Comparison of ENCODE assay signal across 8 mouse cellular contexts in genomic region chr17:26203321-26203811, GRCm38 (mm10). TPM values are rescaled to one million over a fixed set of nuclear protein-coding genes. Genes with fewer than 3 reads are reported as not detected.
DNase-seq lines count a peak whose midpoint lies in the region; ATAC-seq lines count a peak whose summit lies in the region.

No protein-coding gene starts in this region.

- no peak for ATAC-seq in forebrain, embryonic 15.5 days (replicated peaks)
- no peak; the same call in 1 of the 2 replicates for ATAC-seq in intestine, embryonic 16.5 days

- peak; percentile 33 for DNase-seq in cerebellum, adult 11-12 months
- DNase-seq in cerebellum, adult 9-10 months = no peak
- peak; percentile 57 for DNase-seq in adrenal gland, postnatal 14 days
- peak; percentile 68 to 82 for DNase-seq in left cerebral cortex, postnatal 25 days (ENCODE audit: low spot score in 2 of 2)
- DNase-seq in midbrain, embryonic 10.5 days (ENCODE audit: low spot score) = no peak
- DNase-seq in testis, postnatal 10 days (ENCODE audit: low spot score) = peak; percentile 67

- H3K4me2 ChIP-seq in forebrain, embryonic 15.5 days (replicated peaks) = peak overlapping the region; percentile 93
- H3K4me2 ChIP-seq in intestine, embryonic 16.5 days (ENCODE audit: low read depth, low read length) = peak overlapping the region; percentile 94

- H3K4me3 ChIP-seq in forebrain, embryonic 15.5 days = peak overlapping the region; percentile 46
- H3K4me3 ChIP-seq in intestine, embryonic 16.5 days (ENCODE audit: low read length) = peak overlapping the region; percentile 58
- H3K4me3 ChIP-seq in midbrain, embryonic 10.5 days = peak overlapping the region; percentile 55

- WGBS in forebrain, embryonic 15.5 days = 1% methylated on average over 30 of the region's 30 CpGs
- WGBS in intestine, embryonic 16.5 days = 1% methylated on average over 30 of the region's 30 CpGs
- WGBS in midbrain, embryonic 10.5 days = 1% methylated on average over 30 of the region's 30 CpGs

- no peak overlapping the region for H3K27ac ChIP-seq in forebrain, embryonic 15.5 days (replicated peaks)
- H3K27ac ChIP-seq in intestine, embryonic 16.5 days (ENCODE audit: low read length) = no peak overlapping the region
- no peak overlapping the region for H3K27ac ChIP-seq in midbrain, embryonic 10.5 days (replicated peaks)

- H3K36me3 ChIP-seq in forebrain, embryonic 15.5 days = no peaks in the 10 kb centered on the region
- H3K36me3 ChIP-seq in intestine, embryonic 16.5 days (ENCODE audit: control insufficient read depth, insufficient read depth, low read length) = no peaks in the 10 kb centered on the region
- H3K36me3 ChIP-seq in midbrain, embryonic 10.5 days = 0 out of 2 replicates have a peak, but pooled peaks cover 7% of the 10 kb centered on the region

- peaks cover 25% of the 10 kb centered on the region for H3K4me1 ChIP-seq in forebrain, embryonic 15.5 days
- peaks cover 15% of the 10 kb centered on the region for H3K4me1 ChIP-seq in intestine, embryonic 16.5 days (ENCODE audit: control insufficient read depth, insufficient read depth, low read length)
- peaks cover 37% of the 10 kb centered on the region for H3K4me1 ChIP-seq in midbrain, embryonic 10.5 days

- intact Hi-C loops in left cerebral cortex, postnatal 25 days (cut with DNase I) = loop anchor here (5.0 kb wide), 1 partner anchor 39 kb away; the partner anchor contains the start of gene Fam234a

- H3K9ac ChIP-seq in forebrain, embryonic 15.5 days (replicated peaks) = peak overlapping the region; percentile 38
- peak overlapping the region; percentile 61 for H3K9ac ChIP-seq in intestine, embryonic 16.5 days (ENCODE audit: low read depth, low read length)

- no peaks in the 10 kb centered on the region for H3K9me3 ChIP-seq in forebrain, embryonic 15.5 days
- no peaks in the 10 kb centered on the region for H3K9me3 ChIP-seq in intestine, embryonic 16.5 days (ENCODE audit: control insufficient read depth, low read length)
- no peaks in the 10 kb centered on the region for H3K9me3 ChIP-seq in midbrain, embryonic 10.5 days (replicated peaks)

- peaks cover 52% of the 10 kb centered on the region for H3K27me3 ChIP-seq in forebrain, embryonic 15.5 days
- H3K27me3 ChIP-seq in intestine, embryonic 16.5 days (replicated peaks; ENCODE audit: control insufficient read depth, insufficient read depth, low read length) = peaks cover 16% of the 10 kb centered on the region; the same call in 1 of the 2 replicates
- H3K27me3 ChIP-seq in midbrain, embryonic 10.5 days (ENCODE audit: low read depth, poor library complexity, severe bottlenecking) = peaks cover 76% of the 10 kb centered on the region

RNA-seq across cellular contexts. Expression of gene Rgs11, which starts 0.6 kb away (rescaled TPM):
- 17.9 and 20.4 TPM in 2 replicates for total RNA-seq in adrenal gland, postnatal 14 days (2021)
- polyA plus RNA-seq in forebrain, embryonic 15.5 days (2015; fragmentation: Nextera tagmentation; extraction: Ambion mirVana) = 4.1 and 6.1 TPM in 2 replicates
- polyA plus RNA-seq in intestine, embryonic 16.5 days (2015; fragmentation: Nextera tagmentation; extraction: Ambion mirVana) = 13.4 and 15.2 TPM in 2 replicates
- 10 to 100 TPM; 36.6 to 43.5 TPM for total RNA-seq in left cerebral cortex, postnatal 25 days (2021)
- polyA plus RNA-seq in midbrain, embryonic 10.5 days (2016; fragmentation: Nextera tagmentation; extraction: Ambion mirVana) = 0.67 and 0.72 TPM in 2 replicates

RNA-seq across cellular contexts. Expression of gene Arhgdig, which starts 4.2 kb away (rescaled TPM):
- 8.5 and 9.2 TPM in 2 replicates for total RNA-seq in adrenal gland, postnatal 14 days (2021)
- 39.9 and 40.3 TPM in 2 replicates for polyA plus RNA-seq in forebrain, embryonic 15.5 days (2015; fragmentation: Nextera tagmentation; extraction: Ambion mirVana)
- polyA plus RNA-seq in intestine, embryonic 16.5 days (2015; fragmentation: Nextera tagmentation; extraction: Ambion mirVana) = 14.8 and 17.3 TPM in 2 replicates
- total RNA-seq in left cerebral cortex, postnatal 25 days (2021) = 100 to 1,000 TPM; 103 to 107 TPM
- polyA plus RNA-seq in midbrain, embryonic 10.5 days (2016; fragmentation: Nextera tagmentation; extraction: Ambion mirVana) = 5.5 and 5.8 TPM in 2 replicates

RNA-seq across cellular contexts. Expression of gene Pdia2, which starts 4.5 kb away (rescaled TPM):
- 1.4 and 1.5 TPM in 2 replicates for total RNA-seq in adrenal gland, postnatal 14 days (2021)
- polyA plus RNA-seq in forebrain, embryonic 15.5 days (2015; fragmentation: Nextera tagmentation; extraction: Ambion mirVana) = 0.19 TPM in 1 of 2 replicates, not detected in the other
- 104 and 149 TPM in 2 replicates for polyA plus RNA-seq in intestine, embryonic 16.5 days (2015; fragmentation: Nextera tagmentation; extraction: Ambion mirVana)
- under 1 TPM; 0.32 to 0.73 TPM for total RNA-seq in left cerebral cortex, postnatal 25 days (2021)
- polyA plus RNA-seq in midbrain, embryonic 10.5 days (2016; fragmentation: Nextera tagmentation; extraction: Ambion mirVana) = 0.47 and 0.81 TPM in 2 replicates

RNA-seq across cellular contexts. Expression of gene Fam234a, which starts 40.7 kb away (rescaled TPM):
- 97.7 and 98.1 TPM in 2 replicates for total RNA-seq in adrenal gland, postnatal 14 days (2021)
- 23.3 and 27.8 TPM in 2 replicates for polyA plus RNA-seq in forebrain, embryonic 15.5 days (2015; fragmentation: Nextera tagmentation; extraction: Ambion mirVana)
- polyA plus RNA-seq in intestine, embryonic 16.5 days (2015; fragmentation: Nextera tagmentation; extraction: Ambion mirVana) = 123 and 129 TPM in 2 replicates
- total RNA-seq in left cerebral cortex, postnatal 25 days (2021) = 10 to 100 TPM; 13.9 to 14.2 TPM
- 27.6 and 28.7 TPM in 2 replicates for polyA plus RNA-seq in midbrain, embryonic 10.5 days (2016; fragmentation: Nextera tagmentation; extraction: Ambion mirVana)

RNA-seq across cellular contexts. Expression of gene Luc7l, which starts 49.3 kb away (rescaled TPM):
- 56.1 and 59.3 TPM in 2 replicates for total RNA-seq in adrenal gland, postnatal 14 days (2021)
- polyA plus RNA-seq in forebrain, embryonic 15.5 days (2015; fragmentation: Nextera tagmentation; extraction: Ambion mirVana) = 122 and 123 TPM in 2 replicates
- polyA plus RNA-seq in intestine, embryonic 16.5 days (2015; fragmentation: Nextera tagmentation; extraction: Ambion mirVana) = 68.2 and 72.2 TPM in 2 replicates
- total RNA-seq in left cerebral cortex, postnatal 25 days (2021) = 10 to 100 TPM; 78.1 to 84.7 TPM
- polyA plus RNA-seq in midbrain, embryonic 10.5 days (2016; fragmentation: Nextera tagmentation; extraction: Ambion mirVana) = 130 and 131 TPM in 2 replicates

Comparison
In these comparisons a context has a peak if more than half of its experiments do, and no peak if none do; other contexts are left out.
1. DNase-seq: peak in cerebellum, adult 11-12 months (single experiment), adrenal gland, postnatal 14 days (single experiment), left cerebral cortex, postnatal 25 days (2 of 2) and testis, postnatal 10 days (single experiment); none in cerebellum, adult 9-10 months (single experiment) and midbrain, embryonic 10.5 days (single experiment).
2. RNA of gene Pdia2, which starts 4.5 kb away (polyA plus RNA-seq): 104 to 149 TPM in intestine, embryonic 16.5 days; 0.47 to 0.81 TPM in midbrain, embryonic 10.5 days and 0.19 TPM in forebrain, embryonic 15.5 days; every median in the first group is over 10 times any median in the second.
3. Peak in every context shown above with its lines, with median percentiles within 50 percentile points of each other: H3K4me3 ChIP-seq.